Mouse (Mus musculus) intestine, embryonic 16.5 days (tissue): ENCODE data around the gene Fmo4. TPM values are rescaled to one million over a fixed set of nuclear protein-coding genes. Genes with fewer than 3 reads are reported as not detected.

Source experiments
- ATAC-seq: fragments of 200-750 bp; cut with Nextera tagmentation; 2 replicates; pipeline ENCODE4 v1.8.0; 2017; ENCODE audit warnings: moderate TSS enrichment, moderate library complexity
- H3K27ac ChIP-seq: fragments of 300-500 bp; sonication (generic); 2 replicates; pipeline ENCODE4 v1.5.1; 2014; ENCODE audit warnings: mild to moderate bottlenecking, low read length
- H3K27me3 ChIP-seq: fragments of 300-500 bp; sonication (generic); replicated peaks from 2 replicates; pipeline ENCODE4 v1.6.1; 2014; ENCODE audit warnings: low read length, control low read depth, mixed read lengths; ENCODE audit not compliant: control insufficient read depth, insufficient read depth
- H3K36me3 ChIP-seq: fragments of 300-500 bp; sonication (generic); 2 replicates; pipeline ENCODE4 v1.6.1; 2014; ENCODE audit warnings: low read length, control low read depth; ENCODE audit not compliant: control insufficient read depth, insufficient read depth
- H3K4me1 ChIP-seq: fragments of 300-500 bp; sonication (generic); 2 replicates; pipeline ENCODE4 v1.6.1; 2014; ENCODE audit warnings: low read length, control low read depth, mixed read lengths; ENCODE audit not compliant: control insufficient read depth, insufficient read depth
- H3K4me2 ChIP-seq: fragments of 300-500 bp; sonication (generic); 2 replicates; pipeline ENCODE4 v1.6.1; 2014; ENCODE audit warnings: low read depth, low read length, control low read depth
- H3K4me3 ChIP-seq: fragments of 300-500 bp; sonication (generic); 2 replicates; pipeline ENCODE4 v1.5.1; 2014; ENCODE audit warnings: mild to moderate bottlenecking, low read length
- H3K9ac ChIP-seq: fragments of 300-500 bp; sonication (generic); 2 replicates; pipeline ENCODE4 v1.6.1; 2014; ENCODE audit warnings: low read depth, low read length
- H3K9me3 ChIP-seq: fragments of 300-500 bp; sonication (generic); 2 replicates; pipeline ENCODE4 v1.6.1; 2016; ENCODE audit warnings: low read length, control low read depth; ENCODE audit not compliant: control insufficient read depth
- WGBS: fragments of 180-500 bp; shearing (Covaris S2); extraction: QIAGEN DNeasy Blood & Tissue Kit; methylation state at CpG from one replicate; pipeline ENCODE4 v1.1.7; 2014; 5-methylcytosine and 5-hydroxymethylcytosine counted together
- polyA plus RNA-seq: library from polyadenylated mRNA; unstranded; fragments of >200 nt; fragmentation: Nextera tagmentation; extraction: Ambion mirVana; gene quantifications from 2 replicates; pipeline ENCODE4 v1.2.1, GENCODE M21; 2015

Gene Fmo4
- polyA plus RNA-seq, 1 experiment from 2014 or later, result 11.7 TPM

DNA sequence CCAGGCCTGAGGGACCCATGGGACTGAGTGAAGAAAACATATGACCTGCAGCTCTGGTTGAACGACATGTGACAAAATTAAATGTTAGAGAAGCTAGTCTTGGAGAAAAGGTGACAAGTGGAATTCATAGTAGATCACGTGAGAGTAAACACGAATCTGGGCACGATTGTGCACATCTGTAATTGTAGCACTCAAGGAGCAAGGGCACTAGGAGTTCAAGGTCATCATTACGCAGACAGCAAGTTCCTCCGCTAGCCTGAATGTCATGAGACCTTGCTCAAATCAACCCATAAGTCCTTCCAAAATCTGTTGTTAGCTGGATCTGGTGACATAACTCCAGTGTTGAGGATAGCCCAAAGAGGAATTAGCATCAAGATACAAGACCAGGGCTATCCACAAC is 25.2 kb upstream of the Fmo4 start:
- Histone ChIP-seq H3K27ac (no peak overlapping the region), H3K9me3 (no peaks in the 10 kb centered on the region), H3K27me3 (no peaks in the 10 kb centered on the region), H3K4me1 (no peaks in the 10 kb centered on the region), H3K36me3 (no peaks in the 10 kb centered on the region), H3K4me2 (no peak overlapping the region), H3K4me3 (no peak overlapping the region), H3K9ac (no peak overlapping the region)
- WGBS, result 93% methylated on average over 6 of the region's 6 CpGs
- ATAC-seq, result no peak

- WGBS, result 81% methylated on average over 5 of the region's 5 CpGs
Measured at GRCm38 (mm10) chr1:162834342-162834741, 20.6 kb upstream of the Fmo4 start.

DNA sequence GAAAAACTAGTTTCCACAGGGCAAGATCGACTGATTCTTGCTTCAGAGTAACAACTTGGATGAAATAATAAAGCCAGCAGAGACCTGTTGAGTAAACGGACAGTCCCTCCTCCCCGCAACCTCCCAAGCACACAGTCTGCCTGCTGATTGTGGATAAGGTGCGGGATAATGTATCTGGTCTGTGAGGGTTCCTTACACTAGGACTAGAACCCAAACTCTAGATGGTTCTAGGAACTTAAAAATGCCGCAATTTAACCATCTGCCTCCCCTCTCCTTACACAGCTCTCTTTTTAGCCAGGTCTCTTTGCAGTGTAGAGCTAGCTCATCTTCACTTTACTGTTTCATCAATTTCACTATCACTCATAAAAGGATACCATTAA is 18.8 kb upstream of the Fmo4 start:
- ATAC-seq, result no peak
- Histone ChIP-seq H3K4me1 (peaks cover 2% of the 10 kb centered on the region; the same call in 1 of the 2 replicates), H3K9ac (no peak overlapping the region), H3K4me3 (no peak overlapping the region), H3K4me2 (no peak overlapping the region), H3K9me3 (no peaks in the 10 kb centered on the region), H3K36me3 (no peaks in the 10 kb centered on the region), H3K27me3 (no peaks in the 10 kb centered on the region), H3K27ac (no peak overlapping the region)
- WGBS, result 52% methylated on average over 5 of the region's 5 CpGs

More at GRCm38 (mm10) chr1:162834342-162834741, 20.6 kb upstream of the Fmo4 start:
- Histone ChIP-seq H3K9ac (no peak overlapping the region), H3K36me3 (no peaks in the 10 kb centered on the region), H3K4me3 (no peak overlapping the region), H3K9me3 (no peaks in the 10 kb centered on the region), H3K27ac (no peak overlapping the region), H3K4me2 (no peak overlapping the region), H3K27me3 (no peaks in the 10 kb centered on the region), H3K4me1 (peaks cover 2% of the 10 kb centered on the region; the same call in 1 of the 2 replicates)
- ATAC-seq, result no peak

- Histone ChIP-seq H3K4me1 (peaks cover 2% of the 10 kb centered on the region; the same call in 1 of the 2 replicates), H3K36me3 (no peaks in the 10 kb centered on the region), H3K27ac (no peak overlapping the region), H3K9me3 (no peaks in the 10 kb centered on the region), H3K27me3 (no peaks in the 10 kb centered on the region), H3K9ac (no peak overlapping the region), H3K4me2 (no peak overlapping the region), H3K4me3 (no peak overlapping the region)
- peak; percentile 70 for ATAC-seq
- 10% methylated on average over 5 of the region's 5 CpGs for WGBS
Measured at GRCm38 (mm10) chr1:162831838-162832573, 18.2 kb upstream of the Fmo4 start.

DNA sequence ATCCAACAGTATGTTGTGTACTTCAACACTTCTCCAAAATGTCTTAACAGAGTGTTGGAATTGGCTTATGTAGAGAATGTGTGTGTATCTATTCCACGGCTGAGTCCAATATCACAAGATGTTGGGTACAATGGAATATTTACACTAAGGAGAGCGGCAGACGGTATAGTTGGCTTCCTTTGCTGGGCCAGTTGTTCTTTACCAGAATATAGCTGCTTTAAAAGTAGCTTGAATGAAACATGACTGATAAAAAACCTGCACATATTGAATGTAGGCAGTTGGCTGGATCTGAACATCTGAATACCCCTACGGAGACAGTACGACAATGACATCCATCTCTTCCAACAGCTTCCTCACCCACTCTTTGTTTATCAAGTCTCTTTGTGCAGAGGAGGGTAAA is 5.5 kb upstream of the Fmo4 start:
- Histone ChIP-seq H3K9me3 (no peaks in the 10 kb centered on the region), H3K4me1 (peaks cover 7% of the 10 kb centered on the region; the same call in 1 of the 2 replicates), H3K9ac (no peak overlapping the region), H3K27me3 (no peaks in the 10 kb centered on the region), H3K27ac (no peak overlapping the region), H3K4me3 (no peak overlapping the region), H3K36me3 (no peaks in the 10 kb centered on the region), H3K4me2 (no peak overlapping the region)
- no peak for ATAC-seq
- WGBS, result 89% methylated on average over 5 of the region's 5 CpGs

- no peak overlapping the region for H3K4me3 ChIP-seq
- H3K9me3 ChIP-seq, result no peaks in the 10 kb centered on the region
- ATAC-seq, result peak; percentile 91
- H3K4me1 ChIP-seq, result peaks cover 7% of the 10 kb centered on the region; the same call in 1 of the 2 replicates
- 0 out of 2 replicates have a peak overlapping the region, but pooled peaks have one; percentile 8 for H3K9ac ChIP-seq
- 60% methylated on average over 10 of the region's 10 CpGs for WGBS
- H3K36me3 ChIP-seq, result no peaks in the 10 kb centered on the region
- H3K27me3 ChIP-seq, result no peaks in the 10 kb centered on the region
- peak overlapping the region; percentile 88 for H3K27ac ChIP-seq
- H3K4me2 ChIP-seq, result peak overlapping the region; percentile 35
Measured at GRCm38 (mm10) chr1:162815381-162816127, 1.8 kb upstream of the Fmo4 start.

GRCm38 (mm10) chr1:162814932-162815331 is 1.2 kb upstream of the Fmo4 start:
- Histone ChIP-seq H3K4me1 (peaks cover 7% of the 10 kb centered on the region; the same call in 1 of the 2 replicates), H3K9ac (0 out of 2 replicates have a peak overlapping the region, but pooled peaks have one; percentile 8), H3K4me2 (peak overlapping the region; percentile 35), H3K36me3 (no peaks in the 10 kb centered on the region), H3K9me3 (no peaks in the 10 kb centered on the region), H3K4me3 (no peak overlapping the region), H3K27ac (peak overlapping the region; percentile 88), H3K27me3 (no peaks in the 10 kb centered on the region)
- ATAC-seq, result peak; percentile 48
- 57% methylated on average over 4 of the region's 4 CpGs for WGBS

GRCm38 (mm10) chr1:162813143-162813835 is 483 bp downstream of the Fmo4 start:
- peak overlapping the region; percentile 79 for H3K27ac ChIP-seq
- 73% methylated on average over 9 of the region's 9 CpGs for WGBS
- H3K9me3 ChIP-seq, result no peaks in the 10 kb centered on the region
- H3K27me3 ChIP-seq, result no peaks in the 10 kb centered on the region
- peak; percentile 63 for ATAC-seq
- no peaks in the 10 kb centered on the region for H3K36me3 ChIP-seq
- peaks cover 7% of the 10 kb centered on the region; the same call in 1 of the 2 replicates for H3K4me1 ChIP-seq
- H3K9ac ChIP-seq, result no peak overlapping the region
- H3K4me2 ChIP-seq, result peak overlapping the region; percentile 36; the same call in 1 of the 2 replicates
- peak overlapping the region; percentile 17; the same call in 1 of the 2 replicates for H3K4me3 ChIP-seq

GRCm38 (mm10) chr1:162808541-162808940 is 5.2 kb downstream of the Fmo4 start:
- no peak for ATAC-seq
- no peaks in the 10 kb centered on the region for H3K27me3 ChIP-seq
- no peak overlapping the region for H3K4me2 ChIP-seq
- no peaks in the 10 kb centered on the region for H3K36me3 ChIP-seq
- no peaks in the 10 kb centered on the region for H3K9me3 ChIP-seq
- no peaks in the 10 kb centered on the region; the same call in 1 of the 2 replicates for H3K4me1 ChIP-seq
- no peak overlapping the region for H3K4me3 ChIP-seq
- 88% methylated on average over 3 of the region's 3 CpGs for WGBS
- H3K9ac ChIP-seq, result no peak overlapping the region
- H3K27ac ChIP-seq, result no peak overlapping the region
